Mouse (Mus musculus): ENCODE results near the gene Osbpl10. TPM values are rescaled to one million over a fixed set of nuclear protein-coding genes. Genes with fewer than 3 reads are reported as not detected.

Osbpl10 gene
- polyA plus RNA-seq, 1 experiment: not detected

- H3K4me3 ChIP-seq (replicated peaks; ENCODE audit: control insufficient read depth, low read depth, low read length): no peak overlapping the region
- H3K27ac ChIP-seq (ENCODE audit: control insufficient read depth, insufficient read depth, low read depth, low read length, poor library complexity): no peak overlapping the region
- TF ChIP-seq POLR2A (IDR thresholded peaks at IDR 0.05; ENCODE audit: borderline replicate concordance, control insufficient read depth, low read depth, low read length) (no peak), CTCF (IDR thresholded peaks at IDR 0.05; ENCODE audit: control insufficient read depth, insufficient read depth, low read length) (no peak)
- peaks cover 1% of the 10 kb centered on the region; the same call in 1 of the 2 replicates for H3K4me1 ChIP-seq (ENCODE audit: control insufficient read depth, insufficient read depth, low read length)
- 66% methylated on average over 15 of the region's 15 CpGs for WGBS
Measured at GRCm38 (mm10) chr9:115200166-115200862, 221.9 kb downstream of the Osbpl10 start.

DNA sequence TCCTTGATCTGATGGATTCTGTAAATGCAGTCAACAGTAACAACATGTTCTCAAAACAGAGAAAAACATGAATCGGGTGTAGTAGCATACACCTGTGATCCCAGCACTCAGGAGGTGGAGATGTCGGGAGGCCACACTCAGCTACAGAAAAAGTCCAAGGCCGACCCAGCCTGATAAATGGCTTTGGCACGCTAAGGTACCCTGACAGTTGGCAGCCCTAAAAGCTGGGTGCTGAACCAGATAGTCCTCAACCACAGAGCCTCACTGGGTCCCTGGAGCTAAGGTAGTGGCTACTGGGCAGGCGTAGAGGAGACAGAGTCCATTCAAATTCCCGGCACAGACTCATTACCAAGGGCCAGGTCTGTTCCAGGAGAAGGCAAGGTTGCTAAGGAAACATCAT, 222.9 kb downstream of the Osbpl10 start:
- no peak overlapping the region for H3K4me3 ChIP-seq (replicated peaks; ENCODE audit: control insufficient read depth, low read depth, low read length)
- no peak overlapping the region for H3K27ac ChIP-seq (ENCODE audit: control insufficient read depth, insufficient read depth, low read depth, low read length, poor library complexity)
- no peak for TF ChIP-seq POLR2A (IDR thresholded peaks at IDR 0.05; ENCODE audit: borderline replicate concordance, control insufficient read depth, low read depth, low read length)
- TF ChIP-seq CTCF (IDR thresholded peaks at IDR 0.05; ENCODE audit: control insufficient read depth, insufficient read depth, low read length): no peak
- H3K4me1 ChIP-seq (ENCODE audit: control insufficient read depth, insufficient read depth, low read length): peaks cover 1% of the 10 kb centered on the region; the same call in 1 of the 2 replicates
- WGBS: 69% methylated on average over 6 of the region's 6 CpGs

- no peak for TF ChIP-seq CTCF (IDR thresholded peaks at IDR 0.05; ENCODE audit: control insufficient read depth, insufficient read depth, low read length)
- no peak for TF ChIP-seq POLR2A (IDR thresholded peaks at IDR 0.05; ENCODE audit: borderline replicate concordance, control insufficient read depth, low read depth, low read length)
- no peak overlapping the region for H3K27ac ChIP-seq (ENCODE audit: control insufficient read depth, insufficient read depth, low read depth, low read length, poor library complexity)
- 66% methylated on average over 6 of the region's 6 CpGs for WGBS
- H3K4me3 ChIP-seq (replicated peaks; ENCODE audit: control insufficient read depth, low read depth, low read length): no peak overlapping the region
- H3K4me1 ChIP-seq (ENCODE audit: control insufficient read depth, insufficient read depth, low read length): peaks cover 1% of the 10 kb centered on the region; the same call in 1 of the 2 replicates
Measured at GRCm38 (mm10) chr9:115203136-115203535, 224.8 kb downstream of the Osbpl10 start.

DNA sequence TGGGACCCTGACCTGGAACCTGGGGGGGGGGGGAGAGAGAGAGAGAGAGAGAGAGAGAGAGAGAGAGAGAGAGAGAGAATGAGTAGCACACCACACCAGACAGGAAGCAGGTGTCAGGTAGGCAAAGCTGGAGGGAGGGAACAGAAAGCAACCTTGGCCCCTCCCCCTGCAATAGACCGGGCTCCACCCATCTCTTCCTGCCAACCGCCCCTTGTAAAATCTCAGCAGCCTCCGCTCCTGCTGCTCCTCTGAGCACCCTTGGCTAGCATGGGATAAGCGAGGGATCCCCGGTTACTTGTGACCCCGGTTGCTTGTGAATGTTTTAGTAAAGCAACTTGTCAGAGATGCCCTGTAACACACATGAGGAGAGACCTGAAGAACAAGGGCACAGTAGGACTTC, 227.1 kb downstream of the Osbpl10 start:
- 5% methylated on average over 6 of the region's 6 CpGs for WGBS
- no peaks in the 10 kb centered on the region; the same call in 1 of the 2 replicates for H3K4me1 ChIP-seq (ENCODE audit: control insufficient read depth, insufficient read depth, low read length)
- no peak for TF ChIP-seq CTCF (IDR thresholded peaks at IDR 0.05; ENCODE audit: control insufficient read depth, insufficient read depth, low read length)
- no peak for TF ChIP-seq POLR2A (IDR thresholded peaks at IDR 0.05; ENCODE audit: borderline replicate concordance, control insufficient read depth, low read depth, low read length)
- H3K27ac ChIP-seq (ENCODE audit: control insufficient read depth, insufficient read depth, low read depth, low read length, poor library complexity): no peak overlapping the region
- H3K4me3 ChIP-seq (replicated peaks; ENCODE audit: control insufficient read depth, low read depth, low read length): no peak overlapping the region

- Histone ChIP-seq H3K27ac (ENCODE audit: control insufficient read depth, insufficient read depth, low read depth, low read length, poor library complexity) (no peak overlapping the region), H3K4me1 (ENCODE audit: control insufficient read depth, insufficient read depth, low read length) (no peaks in the 10 kb centered on the region; the same call in 1 of the 2 replicates), H3K4me3 (replicated peaks; ENCODE audit: control insufficient read depth, low read depth, low read length) (no peak overlapping the region)
- 56% methylated on average over 5 of the region's 5 CpGs for WGBS
- TF ChIP-seq CTCF (IDR thresholded peaks at IDR 0.05; ENCODE audit: control insufficient read depth, insufficient read depth, low read length) (no peak), POLR2A (IDR thresholded peaks at IDR 0.05; ENCODE audit: borderline replicate concordance, control insufficient read depth, low read depth, low read length) (no peak)
Measured at GRCm38 (mm10) chr9:115206219-115206618, 227.8 kb downstream of the Osbpl10 start.

DNA sequence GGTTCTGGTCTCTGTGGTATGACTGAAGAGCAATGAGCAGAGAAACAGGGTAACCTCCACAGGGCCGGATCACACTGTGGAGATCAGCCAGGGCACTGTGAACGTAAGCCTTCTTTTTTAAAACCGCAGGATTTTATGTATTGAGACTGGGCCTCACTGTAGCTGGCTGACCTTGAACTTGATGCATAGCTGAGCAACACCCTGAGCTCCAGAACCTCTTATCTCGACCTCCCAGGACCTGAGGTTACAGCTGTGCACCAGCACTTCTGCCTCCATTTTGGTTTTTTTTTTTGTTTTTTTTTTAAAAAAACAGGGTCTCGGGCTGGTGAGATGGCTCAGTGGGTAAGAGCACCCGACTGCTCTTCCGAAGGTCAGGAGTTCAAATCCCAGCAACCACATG, 231.4 kb downstream of the Osbpl10 start:
- TF ChIP-seq POLR2A (IDR thresholded peaks at IDR 0.05; ENCODE audit: borderline replicate concordance, control insufficient read depth, low read depth, low read length) (no peak), CTCF (IDR thresholded peaks at IDR 0.05; ENCODE audit: control insufficient read depth, insufficient read depth, low read length) (no peak)
- H3K4me1 ChIP-seq (ENCODE audit: control insufficient read depth, insufficient read depth, low read length): no peaks in the 10 kb centered on the region; the same call in 1 of the 2 replicates
- 66% methylated on average over 7 of the region's 7 CpGs for WGBS
- no peak overlapping the region for H3K4me3 ChIP-seq (replicated peaks; ENCODE audit: control insufficient read depth, low read depth, low read length)
- H3K27ac ChIP-seq (ENCODE audit: control insufficient read depth, insufficient read depth, low read depth, low read length, poor library complexity): no peak overlapping the region

DNA sequence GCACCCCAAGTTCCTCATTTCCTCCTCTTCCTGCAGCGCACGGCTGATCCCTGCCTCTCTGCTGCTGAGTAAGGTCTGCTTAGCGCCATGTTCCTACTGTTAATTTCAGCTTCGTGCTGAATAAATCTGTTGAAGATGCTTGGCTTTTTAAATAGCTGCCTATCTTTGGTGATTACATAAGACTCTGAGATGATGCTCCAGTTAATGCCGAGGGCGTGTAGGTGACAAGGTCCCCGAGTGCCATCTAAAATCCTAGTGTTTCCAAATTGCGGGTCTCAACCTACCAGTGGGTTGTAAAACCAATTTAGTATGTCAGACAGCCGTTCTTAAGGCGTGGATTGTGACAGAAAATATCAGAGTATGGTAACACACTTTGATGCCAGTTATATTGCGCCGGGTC, 232.2 kb downstream of the Osbpl10 start:
- no peak overlapping the region for H3K27ac ChIP-seq (ENCODE audit: control insufficient read depth, insufficient read depth, low read depth, low read length, poor library complexity)
- no peak overlapping the region for H3K4me3 ChIP-seq (replicated peaks; ENCODE audit: control insufficient read depth, low read depth, low read length)
- H3K4me1 ChIP-seq (ENCODE audit: control insufficient read depth, insufficient read depth, low read length): no peaks in the 10 kb centered on the region; the same call in 1 of the 2 replicates
- no peak for TF ChIP-seq POLR2A (IDR thresholded peaks at IDR 0.05; ENCODE audit: borderline replicate concordance, control insufficient read depth, low read depth, low read length)
- no peak for TF ChIP-seq CTCF (IDR thresholded peaks at IDR 0.05; ENCODE audit: control insufficient read depth, insufficient read depth, low read length)
- 67% methylated on average over 12 of the region's 12 CpGs for WGBS

DNA sequence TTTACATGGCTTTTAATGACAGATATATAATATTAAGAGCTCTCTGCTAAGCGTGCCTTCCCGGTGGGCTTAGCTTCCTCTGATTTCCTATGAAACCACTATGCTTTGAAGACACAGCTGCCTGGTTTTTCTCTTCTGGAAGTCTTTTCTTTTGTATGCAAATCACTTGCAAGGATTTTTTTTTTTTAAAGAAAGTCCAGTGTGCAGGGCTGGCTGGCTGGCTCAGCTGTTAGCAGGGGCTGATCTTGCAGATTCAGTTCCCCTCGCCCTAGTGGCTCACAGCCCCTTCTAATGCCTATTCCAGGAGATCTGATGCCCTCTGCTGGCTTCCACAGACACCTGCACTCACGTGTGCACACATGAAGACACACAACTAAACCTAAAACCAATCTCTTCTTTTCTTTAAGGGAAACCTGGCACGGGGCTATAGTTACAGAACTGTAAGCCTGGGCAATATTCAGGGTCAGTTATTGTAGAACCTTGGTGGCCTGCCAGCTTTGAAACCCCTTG, 235.4 kb downstream of the Osbpl10 start:
- H3K4me1 ChIP-seq (ENCODE audit: control insufficient read depth, insufficient read depth, low read length): no peaks in the 10 kb centered on the region; the same call in 1 of the 2 replicates
- H3K4me3 ChIP-seq (replicated peaks; ENCODE audit: control insufficient read depth, low read depth, low read length): no peak overlapping the region
- 86% methylated on average over 5 of the region's 5 CpGs for WGBS
- H3K27ac ChIP-seq (ENCODE audit: control insufficient read depth, insufficient read depth, low read depth, low read length, poor library complexity): no peak overlapping the region
- no peak for TF ChIP-seq POLR2A (IDR thresholded peaks at IDR 0.05; ENCODE audit: borderline replicate concordance, control insufficient read depth, low read depth, low read length)
- no peak for TF ChIP-seq CTCF (IDR thresholded peaks at IDR 0.05; ENCODE audit: control insufficient read depth, insufficient read depth, low read length)

Data from bone marrow, adult 2 months (tissue).